Mouse (Mus musculus): ENCODE data around the gene Gsto1.
"Not testable (repeated sequence)": the region's sequence is repeated elsewhere in the genome, so short reads cannot be mapped to it uniquely, and the experiment has no call there.

Gsto1 gene

DNA sequence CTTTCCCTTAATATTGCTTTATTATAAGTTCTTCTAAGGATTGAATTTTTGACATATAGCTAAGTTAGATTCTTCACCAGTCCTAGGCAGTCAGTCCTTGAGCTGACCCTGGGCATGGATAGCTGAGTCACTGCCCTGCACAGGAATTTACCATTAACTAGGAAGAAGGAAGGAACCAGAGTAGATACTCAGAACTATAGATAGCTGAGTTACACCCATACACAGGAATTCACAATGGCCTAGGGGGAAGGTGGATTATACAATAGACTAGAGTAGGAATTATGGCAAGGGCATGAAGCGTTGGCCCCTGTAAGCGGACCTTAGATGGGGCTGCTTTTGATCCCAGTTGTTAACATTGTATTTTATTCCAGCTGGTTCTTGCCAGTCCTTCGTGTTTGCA, 2.6 kb upstream of the Gsto1 start:
- in situ Hi-C loops (cut with MboI; ENCODE audit: low pct_unique_long_range_greater_than_20kb in 1 of 2, low sequenced_read_pairs in 2 of 2, unreplicated experiment in 1 of 2): not testable (repeated sequence)

DNA sequence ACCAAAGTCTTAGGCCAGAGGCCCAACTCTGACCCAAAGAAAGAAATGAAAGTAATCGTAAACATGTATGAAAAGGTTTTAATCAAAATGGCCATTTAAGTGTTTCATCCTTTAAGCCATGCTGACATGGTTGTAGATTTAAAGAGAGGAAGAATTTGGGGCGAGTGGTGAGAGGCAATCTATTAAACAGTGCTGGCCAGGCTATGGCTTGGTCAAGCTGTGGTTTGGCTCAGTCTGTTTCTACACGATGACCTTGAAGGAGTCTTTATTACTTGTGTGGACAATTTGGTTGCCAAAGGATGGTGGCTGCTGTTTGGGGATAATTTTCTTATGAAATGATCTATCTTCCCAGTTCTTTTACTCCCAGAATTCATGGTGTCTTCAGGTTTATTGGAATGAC, 1.7 kb upstream of the Gsto1 start:
- in situ Hi-C loops (cut with MboI; ENCODE audit: low pct_unique_long_range_greater_than_20kb in 1 of 2, low sequenced_read_pairs in 2 of 2, unreplicated experiment in 1 of 2): no loop called here

DNA sequence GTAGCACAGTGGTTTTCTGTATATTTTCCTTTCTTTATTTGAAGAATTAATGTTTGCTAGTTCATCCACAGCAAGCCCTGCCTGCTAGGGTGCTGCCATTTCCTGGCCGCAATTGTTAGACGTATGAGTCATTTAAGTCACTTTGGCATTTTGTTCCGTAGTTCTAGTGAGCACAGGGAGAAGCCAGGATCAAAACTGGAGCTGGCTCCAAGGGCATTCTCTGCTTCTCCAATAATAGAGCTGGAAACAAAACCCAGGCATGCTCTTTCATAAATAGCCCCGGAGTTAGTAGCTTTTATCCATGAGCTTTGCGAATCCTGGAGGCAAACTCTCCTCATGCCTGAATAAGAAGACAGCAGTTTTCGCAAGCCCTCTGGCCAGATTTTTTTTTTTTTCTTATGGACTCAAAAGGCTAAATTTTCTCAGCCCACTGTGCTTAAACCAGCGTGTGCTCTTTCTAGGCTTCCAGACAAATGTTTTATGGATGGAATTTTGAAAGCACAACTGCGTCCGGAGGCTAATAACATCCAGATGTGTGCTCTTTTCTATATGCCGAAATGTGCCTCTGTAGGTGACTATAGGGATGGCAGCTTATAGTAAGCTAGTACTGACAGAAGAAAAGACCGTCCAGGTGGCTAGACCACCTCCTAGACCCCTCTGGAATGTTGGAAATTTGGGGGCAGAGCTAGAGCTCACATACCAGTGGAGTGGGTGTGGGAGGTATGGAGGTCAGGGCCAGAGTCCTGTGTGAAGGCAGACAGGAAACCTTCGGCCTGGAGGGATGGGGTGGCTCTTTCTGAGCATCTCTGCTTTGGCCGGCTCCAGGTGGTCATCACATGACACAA, 597 bp upstream of the Gsto1 start:
- in situ Hi-C loops (cut with MboI; ENCODE audit: low pct_unique_long_range_greater_than_20kb in 1 of 2, low sequenced_read_pairs in 2 of 2, unreplicated experiment in 1 of 2): no loop called here

DNA sequence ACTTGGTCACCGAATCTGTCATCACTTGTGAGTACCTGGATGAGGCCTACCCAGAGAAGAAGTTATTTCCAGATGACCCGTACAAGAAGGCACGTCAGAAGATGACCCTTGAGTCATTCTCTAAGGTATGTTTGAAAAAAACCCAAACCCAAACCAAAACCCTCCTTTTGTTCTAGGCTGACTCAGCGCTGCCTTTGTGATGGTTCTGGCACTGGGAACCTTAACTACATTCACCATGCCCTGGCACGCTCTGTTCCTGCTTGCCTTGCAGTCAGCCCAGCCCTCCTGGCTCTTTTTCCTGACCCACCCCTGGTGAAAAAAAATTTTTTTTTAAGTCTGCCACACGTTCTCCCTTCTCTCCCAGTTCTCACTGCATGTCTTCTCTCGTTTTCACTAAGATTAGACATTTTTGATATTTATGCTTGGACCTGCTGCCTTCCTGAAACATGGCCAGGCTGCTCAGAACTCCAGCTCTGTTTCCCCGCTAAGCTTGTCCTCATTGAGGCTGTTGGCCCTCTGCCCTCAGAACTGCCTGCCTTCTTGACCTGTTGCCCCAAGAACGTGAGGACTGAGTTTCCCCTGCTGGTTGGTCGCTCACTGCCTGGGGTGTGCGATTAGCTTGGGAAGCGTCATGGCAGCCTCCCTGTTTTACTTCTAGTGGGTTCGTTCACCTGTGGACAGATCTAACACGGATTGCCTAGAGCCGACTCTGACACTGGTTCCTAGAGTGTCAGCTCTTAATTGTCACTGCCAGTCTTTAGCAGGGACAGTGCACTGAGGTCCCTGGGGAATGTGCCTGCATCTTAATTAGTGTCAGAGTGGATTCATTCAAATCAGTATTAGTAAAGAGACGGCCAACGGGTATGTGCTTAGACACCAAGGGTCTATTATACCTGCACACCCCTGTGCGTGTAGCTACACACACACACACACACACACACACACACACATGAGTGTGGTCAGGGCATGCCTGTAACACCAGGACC, 3.5 kb downstream of the Gsto1 start:
- in situ Hi-C loops (cut with MboI; ENCODE audit: low pct_unique_long_range_greater_than_20kb in 1 of 2, low sequenced_read_pairs in 2 of 2, unreplicated experiment in 1 of 2): no loop called here

DNA sequence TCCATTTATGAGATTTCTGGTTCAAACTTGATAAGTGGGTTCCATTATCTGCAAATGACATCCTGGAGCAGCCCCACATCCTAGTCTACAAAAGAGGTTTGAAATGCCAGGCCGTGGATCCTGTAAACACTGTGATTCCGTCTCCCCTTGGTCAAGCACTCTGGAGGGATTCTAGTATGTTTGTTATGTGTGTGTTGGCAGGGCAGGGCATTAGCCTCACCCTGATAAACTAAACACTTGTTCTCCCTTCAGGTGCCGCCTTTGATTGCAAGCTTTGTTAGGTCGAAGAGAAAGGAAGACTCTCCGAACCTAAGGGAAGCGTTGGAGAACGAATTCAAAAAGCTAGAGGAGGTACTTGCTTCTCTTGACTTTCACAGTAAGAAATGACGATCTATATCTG, 4.4 kb downstream of the Gsto1 start:
- in situ Hi-C loops (cut with MboI; ENCODE audit: low pct_unique_long_range_greater_than_20kb in 1 of 2, low sequenced_read_pairs in 2 of 2, unreplicated experiment in 1 of 2): no loop called here

DNA sequence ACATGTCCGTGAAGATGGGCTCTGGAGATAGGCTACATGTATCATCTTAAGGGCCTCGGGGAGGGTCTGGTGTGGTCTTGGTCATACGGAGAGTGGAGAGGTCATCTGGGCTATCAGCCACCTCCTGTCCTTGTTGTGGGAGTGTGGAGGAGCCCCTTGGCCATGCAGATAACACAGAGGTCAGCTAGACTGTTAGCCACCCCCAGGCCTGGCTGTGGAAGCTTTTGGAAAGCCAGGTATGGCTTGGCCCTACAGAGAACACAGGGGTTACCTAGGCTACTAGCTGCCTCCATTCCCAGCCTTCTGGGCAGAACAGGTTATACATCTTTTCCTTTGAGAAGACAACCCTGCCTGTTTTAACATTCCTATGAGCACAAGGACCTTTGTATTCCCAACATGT, 7.8 kb downstream of the Gsto1 start:
- in situ Hi-C loops (cut with MboI; ENCODE audit: low pct_unique_long_range_greater_than_20kb in 1 of 2, low sequenced_read_pairs in 2 of 2, unreplicated experiment in 1 of 2): no loop called here

DNA sequence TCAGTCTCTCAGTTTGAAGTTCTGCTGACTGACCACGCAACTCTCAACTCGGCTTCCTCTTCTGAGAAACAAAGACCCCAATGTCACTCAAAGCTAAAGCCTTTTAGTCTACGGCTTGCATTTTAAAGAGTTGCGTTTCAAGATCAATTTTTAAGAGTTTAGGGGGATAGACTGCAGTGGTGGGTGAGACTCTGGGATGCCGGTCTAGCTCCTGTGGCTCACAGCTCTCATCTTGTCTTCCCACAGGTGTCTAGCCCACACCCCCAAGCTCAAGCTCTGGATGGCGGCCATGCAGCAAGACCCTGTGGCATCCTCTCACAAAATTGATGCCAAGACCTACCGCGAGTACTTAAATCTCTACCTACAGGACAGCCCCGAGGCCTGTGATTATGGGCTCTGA, 9.3 kb downstream of the Gsto1 start:
- in situ Hi-C loops (cut with MboI; ENCODE audit: low pct_unique_long_range_greater_than_20kb in 1 of 2, low sequenced_read_pairs in 2 of 2, unreplicated experiment in 1 of 2): no loop called here

DNA sequence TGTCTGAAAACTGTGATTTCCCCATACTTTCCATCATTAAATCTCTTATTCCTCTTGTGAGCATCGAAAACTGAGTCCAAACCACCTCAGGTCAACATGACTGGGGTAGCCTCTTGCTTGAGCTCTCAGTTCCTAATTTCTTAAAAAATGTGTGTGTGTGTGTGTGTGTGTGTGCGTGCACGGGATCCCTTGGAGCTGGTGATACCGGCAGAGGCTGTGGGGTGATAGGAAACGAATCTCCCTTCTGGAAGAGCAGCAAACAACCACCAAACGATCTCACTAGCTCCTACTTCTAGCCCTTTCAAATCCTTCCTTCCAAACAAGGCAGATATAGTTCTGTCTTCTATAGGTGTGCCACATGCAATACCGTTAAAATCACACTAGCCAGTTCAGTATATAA, 10.0 kb downstream of the Gsto1 start:
- in situ Hi-C loops (cut with MboI; ENCODE audit: low pct_unique_long_range_greater_than_20kb in 1 of 2, low sequenced_read_pairs in 2 of 2, unreplicated experiment in 1 of 2): no loop called here

DNA sequence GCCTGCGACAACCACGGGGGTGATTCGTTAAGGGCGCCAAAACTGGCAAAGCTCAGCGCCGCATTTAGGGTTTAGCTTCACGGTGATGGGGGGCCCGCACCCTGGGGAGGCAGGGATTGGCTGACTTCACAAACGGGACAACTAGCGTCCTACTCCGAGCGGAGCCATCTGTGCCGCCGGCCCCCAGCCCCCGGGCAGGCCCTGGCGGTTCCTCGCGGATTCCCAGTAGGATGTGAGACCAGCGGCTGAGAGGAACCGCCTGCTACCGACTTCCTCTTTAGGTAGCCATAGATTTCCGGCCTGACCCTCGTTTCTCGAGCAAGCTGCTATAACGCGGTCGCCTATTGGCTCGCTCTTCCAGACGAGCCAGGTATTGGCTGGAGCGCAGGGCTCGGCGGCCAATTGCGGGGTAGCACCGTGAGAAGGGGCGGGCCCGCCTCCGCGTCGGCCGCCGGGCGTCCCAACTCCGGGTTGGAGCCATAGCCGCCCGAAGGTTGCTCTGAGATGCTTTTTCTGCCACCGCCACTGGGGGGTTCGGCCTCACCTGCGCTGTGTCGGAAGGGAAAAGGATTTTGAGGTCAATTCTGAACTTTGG, 10.7 kb downstream of the Gsto1 start, which contains the start of gene Gsto2:
Gene Gsto2, plus strand, starts transcription at position 182 of the 595 bp plus-strand sequence.
- in situ Hi-C loops (cut with MboI; ENCODE audit: low pct_unique_long_range_greater_than_20kb in 1 of 2, low sequenced_read_pairs in 2 of 2, unreplicated experiment in 1 of 2): no loop called here

DNA sequence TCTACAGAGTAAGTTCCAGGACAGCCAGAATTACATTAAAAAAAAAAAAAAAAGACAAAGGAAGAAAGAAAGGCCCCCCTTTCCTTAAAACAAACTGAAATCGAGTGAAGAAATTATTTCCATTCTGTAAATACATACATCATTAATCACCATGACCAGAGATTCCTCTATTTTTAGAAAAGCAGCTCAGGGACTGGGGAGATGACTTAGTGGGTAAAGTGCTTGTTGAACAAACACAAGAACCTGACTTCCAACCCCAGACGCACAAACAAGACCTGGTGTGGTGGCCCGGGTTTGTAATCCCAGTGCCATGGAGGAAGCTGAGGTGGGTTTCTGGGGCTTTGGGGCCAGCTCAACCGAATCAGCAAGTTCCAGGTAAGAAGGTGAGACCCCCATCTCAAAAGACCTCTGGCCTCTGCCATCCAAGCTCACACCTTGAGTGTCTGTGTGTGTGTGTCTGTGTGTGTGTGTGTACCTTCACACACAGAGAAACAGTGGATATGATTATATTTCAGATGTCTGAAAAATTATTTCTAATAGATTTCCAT, 12.9 kb downstream of the Gsto1 start:
- in situ Hi-C loops (cut with MboI; ENCODE audit: low pct_unique_long_range_greater_than_20kb in 1 of 2, low sequenced_read_pairs in 2 of 2, unreplicated experiment in 1 of 2): no loop called here

DNA sequence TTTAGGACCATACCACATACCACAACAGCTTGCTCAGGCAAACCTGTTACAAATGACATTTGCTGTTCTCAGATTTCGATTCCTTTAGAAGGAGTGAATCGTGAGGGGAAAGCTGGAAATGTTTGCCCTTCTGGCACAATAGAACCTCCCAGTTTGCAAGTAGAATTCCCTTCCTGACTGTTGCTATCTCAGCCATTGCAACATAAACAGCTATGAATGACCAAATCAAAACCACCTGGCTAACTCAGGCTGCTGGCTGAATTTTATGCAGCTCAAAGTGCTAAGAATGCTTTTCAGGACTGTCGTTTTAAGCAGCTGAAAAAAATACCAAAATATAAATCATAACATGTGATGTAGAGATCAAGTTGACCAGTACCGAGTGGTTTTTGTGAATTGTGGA, 14.2 kb downstream of the Gsto1 start:
- in situ Hi-C loops (cut with MboI; ENCODE audit: low pct_unique_long_range_greater_than_20kb in 1 of 2, low sequenced_read_pairs in 2 of 2, unreplicated experiment in 1 of 2): no loop called here

DNA sequence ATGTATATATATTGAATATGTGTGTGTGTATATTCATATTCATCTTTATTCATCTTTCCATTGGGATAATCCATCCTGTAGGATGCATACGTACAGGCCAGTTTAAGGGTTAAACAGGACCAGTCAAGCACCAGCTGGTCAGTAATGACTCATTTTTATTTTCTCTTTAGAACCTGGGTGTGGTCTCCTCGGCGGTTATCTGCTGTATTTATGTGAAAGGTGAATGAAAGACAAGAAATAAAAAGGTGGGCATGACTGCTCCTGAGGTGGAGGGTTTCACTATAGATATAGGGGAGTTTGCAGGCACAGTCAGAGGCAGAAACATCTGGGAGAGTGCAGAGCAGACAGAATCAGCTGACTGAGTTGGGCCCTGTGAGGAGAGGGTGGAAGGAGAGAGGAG, 14.7 kb downstream of the Gsto1 start:
- in situ Hi-C loops (cut with MboI; ENCODE audit: low pct_unique_long_range_greater_than_20kb in 1 of 2, low sequenced_read_pairs in 2 of 2, unreplicated experiment in 1 of 2): no loop called here

DNA sequence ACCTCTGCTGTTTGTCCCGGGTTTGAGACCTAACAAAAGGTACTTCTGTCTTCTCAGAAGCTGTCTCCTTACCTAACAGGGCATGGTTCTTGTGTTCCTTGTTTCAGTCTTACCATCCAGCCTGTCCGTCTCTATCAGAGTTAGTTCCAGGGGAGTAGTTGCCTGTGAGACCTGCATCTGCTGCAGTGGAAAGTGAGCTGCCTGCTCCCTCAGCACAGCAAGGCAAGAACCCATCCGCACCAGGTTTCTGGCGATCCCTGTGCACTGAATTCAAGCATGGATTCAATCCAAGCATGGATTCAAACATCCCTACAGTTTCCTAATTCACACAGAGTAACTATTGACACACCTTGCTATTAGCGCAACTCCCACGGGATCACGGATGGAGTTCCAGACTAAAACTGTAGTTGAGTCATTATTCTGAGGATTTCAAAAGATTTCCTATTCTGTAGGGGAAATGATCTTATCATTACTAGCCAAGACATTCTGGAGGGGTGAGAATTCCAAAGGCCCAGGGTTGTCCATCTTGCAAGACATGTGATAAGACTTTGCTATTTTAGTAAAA, 15.4 kb downstream of the Gsto1 start:
- in situ Hi-C loops (cut with MboI; ENCODE audit: low pct_unique_long_range_greater_than_20kb in 1 of 2, low sequenced_read_pairs in 2 of 2, unreplicated experiment in 1 of 2): no loop called here

DNA sequence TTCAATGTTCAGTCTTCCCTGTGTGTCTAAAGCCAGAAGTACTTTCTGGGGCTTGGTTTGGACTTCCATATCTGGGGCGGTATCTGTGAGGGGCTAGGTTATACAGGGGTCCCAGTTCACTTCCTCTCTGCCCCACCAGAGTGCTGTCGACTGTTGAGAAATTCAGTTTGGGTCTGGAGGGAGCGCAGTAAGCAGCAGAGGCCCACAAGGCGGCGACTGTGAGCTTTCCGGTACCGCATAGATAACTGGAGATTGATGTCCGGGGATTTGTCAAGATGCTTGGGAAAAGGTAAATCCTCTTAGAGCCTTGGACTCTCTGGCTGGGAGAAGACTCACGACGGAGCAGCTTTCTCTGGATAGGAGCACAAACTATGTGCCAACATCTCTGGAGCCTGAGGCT, 16.7 kb downstream of the Gsto1 start:
- in situ Hi-C loops (cut with MboI; ENCODE audit: low pct_unique_long_range_greater_than_20kb in 1 of 2, low sequenced_read_pairs in 2 of 2, unreplicated experiment in 1 of 2): no loop called here

DNA sequence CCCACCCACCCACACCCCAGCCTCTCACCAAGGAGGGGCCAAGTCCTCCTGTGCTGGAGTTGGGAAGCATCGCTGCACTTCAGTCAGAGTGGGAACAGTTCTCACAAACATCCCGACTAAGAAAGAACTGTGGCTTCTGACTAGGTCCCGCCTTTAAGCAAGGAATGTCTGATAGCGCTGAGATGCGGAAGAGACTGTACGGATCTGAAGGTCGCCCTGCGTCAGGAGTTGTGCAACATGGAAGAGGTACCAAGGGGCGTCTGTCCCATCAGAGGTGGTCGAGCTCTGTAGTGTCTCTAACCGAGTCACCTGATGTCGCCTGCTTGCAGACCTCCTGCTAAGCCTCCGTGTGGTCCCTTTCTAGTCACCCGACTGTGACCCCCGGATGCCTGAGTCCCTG, 21.5 kb downstream of the Gsto1 start:
- in situ Hi-C loops (cut with MboI; ENCODE audit: low pct_unique_long_range_greater_than_20kb in 1 of 2, low sequenced_read_pairs in 2 of 2, unreplicated experiment in 1 of 2): no loop called here

DNA sequence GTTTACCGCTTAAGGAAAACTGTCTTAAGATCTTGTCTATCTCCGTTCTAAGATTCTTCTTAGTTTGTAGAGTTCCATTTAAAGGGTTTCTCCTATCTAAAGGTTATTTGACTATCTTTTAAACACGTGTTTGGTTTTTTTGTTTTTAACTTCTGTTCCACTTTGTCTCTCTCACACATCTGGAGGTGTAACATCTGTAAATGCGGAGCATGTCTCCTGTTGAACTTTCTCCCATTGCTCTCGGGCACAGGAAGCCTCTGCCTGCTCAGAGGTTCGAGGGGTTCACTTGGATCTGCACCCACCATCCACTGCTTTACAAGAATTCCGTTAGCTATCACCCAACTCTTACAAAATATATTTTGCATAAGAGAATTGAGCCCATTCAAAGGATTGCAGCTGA, 26.8 kb downstream of the Gsto1 start:
- in situ Hi-C loops (cut with MboI; ENCODE audit: low pct_unique_long_range_greater_than_20kb in 1 of 2, low sequenced_read_pairs in 2 of 2, unreplicated experiment in 1 of 2): no loop called here

DNA sequence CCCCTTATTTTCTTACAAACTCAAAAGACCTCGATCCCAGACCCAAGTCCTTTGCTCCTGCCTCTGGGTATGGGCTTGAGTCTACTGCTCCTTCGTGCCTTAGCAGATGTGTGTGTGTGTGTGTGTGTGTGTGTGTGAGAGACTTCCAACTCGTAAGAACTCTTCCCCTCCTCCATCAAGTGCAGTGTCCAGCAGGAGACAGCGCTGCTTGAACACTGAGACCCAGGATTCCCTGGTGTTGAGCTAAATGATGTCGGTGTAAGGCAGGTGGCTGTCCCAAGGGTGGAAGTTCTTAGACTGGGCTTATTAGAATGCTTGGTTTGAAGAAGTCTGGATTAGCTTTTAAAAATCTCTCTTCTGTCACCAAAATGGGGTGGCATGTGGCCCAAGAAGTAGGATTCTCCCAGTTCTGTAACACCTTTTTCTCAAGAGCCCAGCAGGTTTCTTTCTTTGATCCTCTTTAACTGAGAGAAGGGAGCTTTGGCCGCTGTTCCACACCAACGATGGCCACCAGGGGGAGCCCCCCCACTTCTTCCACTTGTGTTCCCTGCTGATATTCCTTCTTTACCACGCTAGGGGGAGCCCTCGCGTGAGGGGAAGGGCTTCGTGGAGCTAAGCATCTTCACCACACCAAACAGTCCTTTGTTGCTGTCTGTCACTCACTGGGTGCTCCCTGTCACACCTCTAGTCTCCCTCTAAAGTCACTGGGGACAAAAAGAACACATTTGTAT, 27.5 kb downstream of the Gsto1 start:
- in situ Hi-C loops (cut with MboI; ENCODE audit: low pct_unique_long_range_greater_than_20kb in 1 of 2, low sequenced_read_pairs in 2 of 2, unreplicated experiment in 1 of 2): no loop called here

DNA sequence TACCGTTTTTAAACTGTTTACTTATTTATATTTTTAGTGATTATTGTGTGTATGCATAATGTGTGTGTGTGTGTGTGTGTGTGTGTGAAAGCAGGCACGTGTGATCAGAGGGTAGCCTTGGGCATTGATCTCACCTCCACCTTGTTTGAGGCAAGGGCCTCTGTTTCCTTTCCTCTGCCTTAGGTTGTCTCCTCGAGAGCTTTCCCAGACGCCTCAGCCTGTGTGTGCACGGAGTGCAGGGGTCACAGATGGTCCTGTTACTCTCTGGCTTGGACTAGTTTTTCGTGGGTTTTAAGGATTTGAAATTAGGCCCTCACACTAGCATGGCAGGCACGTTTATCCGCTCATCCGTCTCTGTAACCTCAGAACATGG, 28.1 kb downstream of the Gsto1 start:
- in situ Hi-C loops (cut with MboI; ENCODE audit: low pct_unique_long_range_greater_than_20kb in 1 of 2, low sequenced_read_pairs in 2 of 2, unreplicated experiment in 1 of 2): no loop called here
